Mouse (Mus musculus): ENCODE results near the gene Arhgap10. TPM values are rescaled to one million over a fixed set of nuclear protein-coding genes. Genes with fewer than 3 reads are reported as not detected.
A peak's percentile ranks its signal among the peaks of the same experiment; 100 is the strongest.

The Arhgap10 gene
- polyA plus RNA-seq, 1 experiment from 2014 or later, result 19.7 TPM

- Histone ChIP-seq H3K4me1 (replicated peaks; ENCODE audit: control insufficient read depth, insufficient read depth, low read length) (no peaks in the 10 kb centered on the region), H3K9ac (ENCODE audit: low read depth, low read length) (no peak overlapping the region)
Observed at GRCm38 (mm10) chr8:77375999-77376398, 141.8 kb downstream of the Arhgap10 start.

DNA sequence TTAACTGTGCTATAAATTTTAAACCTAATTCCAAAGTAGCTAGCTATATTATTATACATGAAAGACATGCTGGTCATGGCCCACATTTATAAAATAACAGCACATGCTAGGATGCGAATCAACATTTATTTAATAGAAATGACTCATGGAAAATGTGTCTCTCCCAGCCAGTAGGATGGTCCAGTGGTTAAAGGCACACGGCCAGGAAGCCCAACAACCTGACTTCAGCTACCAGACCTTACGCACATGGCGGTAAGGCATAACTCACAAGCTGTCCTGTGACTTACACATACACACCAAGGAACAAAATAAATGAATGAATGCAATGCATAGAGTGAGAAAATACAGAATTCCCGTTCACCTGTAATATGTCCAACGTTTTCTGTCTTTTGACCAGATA, 146.7 kb downstream of the Arhgap10 start:
- 84% methylated on average over 6 of the region's 6 CpGs for WGBS
- Histone ChIP-seq H3K9me3 (ENCODE audit: control insufficient read depth) (no peaks in the 10 kb centered on the region), H3K4me3 (ENCODE audit: low read depth, low read length) (no peak overlapping the region), H3K9ac (ENCODE audit: low read depth, low read length) (no peak overlapping the region), H3K4me2 (replicated peaks; ENCODE audit: low read depth) (no peak overlapping the region), H3K4me1 (replicated peaks; ENCODE audit: control insufficient read depth, insufficient read depth, low read length) (no peaks in the 10 kb centered on the region), H3K27ac (ENCODE audit: low read depth, low read length) (no peak overlapping the region), H3K36me3 (ENCODE audit: control insufficient read depth, insufficient read depth) (peaks cover 27% of the 10 kb centered on the region), H3K27me3 (replicated peaks; ENCODE audit: control insufficient read depth, insufficient read depth, low read length) (no peaks in the 10 kb centered on the region)
- TF ChIP-seq CTCF (IDR thresholded peaks at IDR 0.05; ENCODE audit: low read depth), result no peak
- no peak for ATAC-seq

More at GRCm38 (mm10) chr8:77375999-77376398, 141.8 kb downstream of the Arhgap10 start:
- Histone ChIP-seq H3K36me3 (ENCODE audit: control insufficient read depth, insufficient read depth) (peaks cover 40% of the 10 kb centered on the region), H3K27me3 (replicated peaks; ENCODE audit: control insufficient read depth, insufficient read depth, low read length) (no peaks in the 10 kb centered on the region), H3K27ac (ENCODE audit: low read depth, low read length) (no peak overlapping the region), H3K9me3 (ENCODE audit: control insufficient read depth) (no peaks in the 10 kb centered on the region), H3K4me2 (replicated peaks; ENCODE audit: low read depth) (no peak overlapping the region), H3K4me3 (ENCODE audit: low read depth, low read length) (no peak overlapping the region)
- 89% methylated on average over 2 of the region's 2 CpGs for WGBS
- TF ChIP-seq CTCF (IDR thresholded peaks at IDR 0.05; ENCODE audit: low read depth), result no peak
- ATAC-seq, result no peak

DNA sequence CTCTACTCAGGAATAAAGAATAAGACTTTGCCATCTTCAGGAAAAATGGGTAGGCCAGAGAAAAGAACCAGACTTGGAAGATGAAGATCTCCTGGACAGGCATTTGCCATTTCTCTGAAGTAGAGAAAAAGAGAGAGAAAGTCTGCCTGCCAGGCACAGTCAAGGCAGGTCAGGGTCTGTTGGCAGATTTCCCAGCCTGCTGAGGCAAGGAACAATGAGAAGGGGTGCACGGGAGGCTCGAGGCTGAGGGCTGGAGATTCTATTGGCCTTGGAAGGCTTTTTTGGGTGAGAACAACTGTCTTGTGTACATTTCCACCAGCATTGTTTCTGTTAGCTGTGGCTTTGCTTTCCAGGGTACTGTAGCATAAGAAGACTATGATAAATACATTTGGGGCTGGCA, 147.4 kb downstream of the Arhgap10 start:
- no peak overlapping the region for H3K9ac ChIP-seq (ENCODE audit: low read depth, low read length)
- H3K4me2 ChIP-seq (replicated peaks; ENCODE audit: low read depth), result no peak overlapping the region
- no peak for ATAC-seq
- H3K9me3 ChIP-seq (ENCODE audit: control insufficient read depth), result no peaks in the 10 kb centered on the region
- H3K36me3 ChIP-seq (ENCODE audit: control insufficient read depth, insufficient read depth), result peaks cover 23% of the 10 kb centered on the region
- no peaks in the 10 kb centered on the region for H3K27me3 ChIP-seq (replicated peaks; ENCODE audit: control insufficient read depth, insufficient read depth, low read length)
- no peaks in the 10 kb centered on the region for H3K4me1 ChIP-seq (replicated peaks; ENCODE audit: control insufficient read depth, insufficient read depth, low read length)
- H3K4me3 ChIP-seq (ENCODE audit: low read depth, low read length), result no peak overlapping the region
- WGBS, result 36% methylated on average over 2 of the region's 2 CpGs
- H3K27ac ChIP-seq (ENCODE audit: low read depth, low read length), result no peak overlapping the region
- no peak for TF ChIP-seq CTCF (IDR thresholded peaks at IDR 0.05; ENCODE audit: low read depth)

DNA sequence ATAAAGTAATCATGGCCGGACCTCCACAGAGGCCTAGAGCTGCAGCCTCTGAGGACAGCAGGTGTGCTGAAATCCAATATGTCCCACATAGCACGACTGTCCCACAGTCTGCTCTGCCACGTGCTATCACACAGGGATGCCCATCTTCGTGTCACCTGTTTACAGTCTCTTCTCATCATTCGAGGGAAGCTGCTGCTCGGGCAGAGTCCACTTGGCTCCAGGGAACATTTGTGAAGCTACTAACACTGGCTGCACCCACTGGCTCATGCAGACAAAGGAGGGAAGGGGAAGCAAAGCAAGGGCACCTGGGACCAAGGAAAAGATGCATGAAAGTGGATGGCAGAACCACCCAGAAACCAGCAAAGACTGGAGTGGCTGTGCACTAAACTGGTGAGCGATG, 148.1 kb downstream of the Arhgap10 start:
- Histone ChIP-seq H3K27me3 (replicated peaks; ENCODE audit: control insufficient read depth, insufficient read depth, low read length) (no peaks in the 10 kb centered on the region), H3K9ac (ENCODE audit: low read depth, low read length) (no peak overlapping the region), H3K36me3 (ENCODE audit: control insufficient read depth, insufficient read depth) (peaks cover 23% of the 10 kb centered on the region; the same call in 1 of the 2 replicates), H3K9me3 (ENCODE audit: control insufficient read depth) (no peaks in the 10 kb centered on the region), H3K4me1 (replicated peaks; ENCODE audit: control insufficient read depth, insufficient read depth, low read length) (no peaks in the 10 kb centered on the region), H3K4me2 (replicated peaks; ENCODE audit: low read depth) (no peak overlapping the region), H3K4me3 (ENCODE audit: low read depth, low read length) (no peak overlapping the region), H3K27ac (ENCODE audit: low read depth, low read length) (no peak overlapping the region)
- no peak for TF ChIP-seq CTCF (IDR thresholded peaks at IDR 0.05; ENCODE audit: low read depth)
- 88% methylated on average over 7 of the region's 7 CpGs for WGBS
- ATAC-seq, result no peak

DNA sequence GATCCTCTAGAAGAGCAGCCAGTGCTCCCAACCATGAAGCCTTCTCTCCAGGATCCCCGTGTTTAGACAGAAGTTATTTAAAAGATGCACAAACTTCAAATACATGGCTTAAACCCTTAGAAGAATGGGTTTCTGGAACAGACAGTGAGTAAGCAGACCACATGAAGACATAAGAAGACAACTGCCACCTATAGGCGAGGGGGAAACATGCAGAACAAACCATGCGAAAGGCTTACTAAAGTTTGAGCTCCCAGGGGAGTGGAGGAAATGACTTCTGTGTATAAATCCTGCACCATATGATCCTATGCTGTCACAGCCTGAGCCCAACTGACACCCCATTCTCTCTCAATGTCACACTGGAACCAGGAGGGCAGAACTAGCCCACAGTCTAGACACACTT, 150.7 kb downstream of the Arhgap10 start:
- peak; percentile 64 for TF ChIP-seq CTCF (IDR thresholded peaks at IDR 0.05; ENCODE audit: low read depth)
- Histone ChIP-seq H3K4me3 (ENCODE audit: low read depth, low read length) (no peak overlapping the region), H3K27me3 (replicated peaks; ENCODE audit: control insufficient read depth, insufficient read depth, low read length) (no peaks in the 10 kb centered on the region), H3K4me1 (replicated peaks; ENCODE audit: control insufficient read depth, insufficient read depth, low read length) (no peaks in the 10 kb centered on the region), H3K36me3 (ENCODE audit: control insufficient read depth, insufficient read depth) (peaks cover 21% of the 10 kb centered on the region; the same call in 1 of the 2 replicates), H3K4me2 (replicated peaks; ENCODE audit: low read depth) (no peak overlapping the region), H3K27ac (ENCODE audit: low read depth, low read length) (no peak overlapping the region), H3K9ac (ENCODE audit: low read depth, low read length) (no peak overlapping the region), H3K9me3 (ENCODE audit: control insufficient read depth) (no peaks in the 10 kb centered on the region)
- 55% methylated on average over 3 of the region's 3 CpGs for WGBS
- no peak for ATAC-seq

DNA sequence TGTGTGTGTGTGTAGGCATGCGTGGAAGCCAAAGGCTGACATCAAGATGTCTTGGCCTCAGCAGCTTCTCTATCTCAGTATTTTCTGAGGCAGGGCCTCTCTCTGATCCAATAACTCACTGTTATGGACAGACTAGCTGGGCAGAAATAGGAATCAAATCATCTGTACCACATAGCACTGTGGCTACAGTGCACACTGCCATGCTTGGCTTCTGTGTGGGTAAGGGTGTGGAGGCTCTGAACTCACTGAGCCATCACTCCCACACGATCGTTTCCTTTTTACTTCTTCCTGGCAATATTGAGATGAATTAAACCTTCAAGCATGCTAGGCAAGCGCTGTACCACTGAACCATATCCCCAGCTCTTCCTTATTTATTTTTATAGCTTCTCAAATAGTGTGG, 151.3 kb downstream of the Arhgap10 start:
- no peak overlapping the region for H3K27ac ChIP-seq (ENCODE audit: low read depth, low read length)
- ATAC-seq, result no peak
- H3K4me1 ChIP-seq (replicated peaks; ENCODE audit: control insufficient read depth, insufficient read depth, low read length), result no peaks in the 10 kb centered on the region

DNA sequence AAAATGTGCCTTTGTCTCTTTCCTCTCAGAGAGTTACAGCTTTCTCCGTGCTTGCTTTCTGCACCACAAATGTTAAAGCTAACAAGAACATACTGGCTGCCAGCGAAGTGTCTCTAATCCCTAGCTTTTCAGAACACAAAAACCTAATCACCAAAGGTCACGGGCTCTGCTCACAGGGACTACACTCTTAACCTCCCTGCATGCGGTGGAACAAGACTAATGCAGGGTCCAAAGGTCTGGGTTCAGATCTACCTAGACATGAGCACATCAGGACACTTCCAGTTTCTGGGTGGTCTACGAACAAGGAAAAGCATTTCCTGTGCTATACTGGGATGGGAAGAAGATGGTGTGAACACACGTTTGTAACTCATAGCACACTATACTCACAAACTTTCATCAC, 151.8 kb downstream of the Arhgap10 start:
- Histone ChIP-seq H3K27ac (ENCODE audit: low read depth, low read length) (no peak overlapping the region), H3K27me3 (replicated peaks; ENCODE audit: control insufficient read depth, insufficient read depth, low read length) (no peaks in the 10 kb centered on the region), H3K4me3 (ENCODE audit: low read depth, low read length) (no peak overlapping the region), H3K4me2 (replicated peaks; ENCODE audit: low read depth) (no peak overlapping the region), H3K9me3 (ENCODE audit: control insufficient read depth) (no peaks in the 10 kb centered on the region), H3K4me1 (replicated peaks; ENCODE audit: control insufficient read depth, insufficient read depth, low read length) (no peaks in the 10 kb centered on the region), H3K9ac (ENCODE audit: low read depth, low read length) (no peak overlapping the region), H3K36me3 (ENCODE audit: control insufficient read depth, insufficient read depth) (peaks cover 14% of the 10 kb centered on the region; the same call in 1 of the 2 replicates)
- WGBS, result 80% methylated on average over 6 of the region's 6 CpGs
- TF ChIP-seq CTCF (IDR thresholded peaks at IDR 0.05; ENCODE audit: low read depth), result no peak
- ATAC-seq, result no peak

More for the DNA sequence above, 151.3 kb downstream of the Arhgap10 start:
- no peaks in the 10 kb centered on the region for H3K27me3 ChIP-seq (replicated peaks; ENCODE audit: control insufficient read depth, insufficient read depth, low read length)
- no peaks in the 10 kb centered on the region for H3K9me3 ChIP-seq (ENCODE audit: control insufficient read depth)
- H3K4me2 ChIP-seq (replicated peaks; ENCODE audit: low read depth), result no peak overlapping the region
- 89% methylated on average over 4 of the region's 4 CpGs for WGBS
- peaks cover 15% of the 10 kb centered on the region; the same call in 1 of the 2 replicates for H3K36me3 ChIP-seq (ENCODE audit: control insufficient read depth, insufficient read depth)
- H3K9ac ChIP-seq (ENCODE audit: low read depth, low read length), result no peak overlapping the region
- TF ChIP-seq CTCF (IDR thresholded peaks at IDR 0.05; ENCODE audit: low read depth), result no peak
- no peak overlapping the region for H3K4me3 ChIP-seq (ENCODE audit: low read depth, low read length)
